Mouse (Mus musculus) fat pad, adult 2 months (tissue): Measurements from ENCODE around the gene Trib2.

ENCODE experiments used
- DNase-seq: peaks from one replicate; pipeline ENCODE4 v3.0.0-alpha.2; 2011; ENCODE audit warnings: low read depth, low spot score; ENCODE audit errors: extremely low read depth

The Trib2 gene

GRCm38 (mm10) chr12:15768536-15768935 lies 48.2 kb downstream of the Trib2 start:
- DNase-seq: peak; percentile 47

GRCm38 (mm10) chr12:15765996-15766395 lies 50.7 kb downstream of the Trib2 start:
- DNase-seq: peak; percentile 10

- no peak for DNase-seq
Observed at GRCm38 (mm10) chr12:15765238-15765637, 51.5 kb downstream of the Trib2 start.

DNA sequence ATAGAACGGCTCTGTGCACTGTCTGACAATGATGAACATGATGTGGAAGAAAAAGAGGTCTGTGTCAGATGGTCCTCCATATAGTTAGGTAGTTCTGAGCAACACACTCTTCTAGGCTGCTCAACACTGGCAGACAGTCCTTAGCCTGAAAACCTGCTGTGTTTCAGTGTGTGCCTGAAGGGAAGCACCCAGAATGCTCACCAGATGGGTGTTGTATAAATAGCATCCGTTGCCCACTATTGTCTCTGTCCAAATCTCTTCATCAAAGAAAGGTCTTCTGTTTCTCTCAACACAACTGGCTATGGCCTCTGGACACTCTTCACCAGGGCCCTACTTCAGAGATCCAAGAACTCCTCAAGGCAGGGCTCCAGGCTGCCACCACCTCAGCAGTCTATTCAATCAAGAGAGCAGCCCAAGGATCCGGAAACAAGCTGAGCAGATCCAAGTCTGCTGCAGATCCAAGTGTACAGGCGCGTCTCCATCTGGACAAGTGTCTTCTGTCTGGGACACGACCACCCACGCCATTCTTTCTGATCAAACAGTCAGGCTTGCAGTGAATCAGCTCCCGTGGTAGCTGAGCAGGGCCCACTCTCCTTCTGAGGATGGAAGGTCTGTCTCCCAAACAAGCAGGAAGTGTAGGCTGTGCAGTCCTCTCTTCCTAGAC lies 55.1 kb downstream of the Trib2 start:
- no peak for DNase-seq

GRCm38 (mm10) chr12:15760684-15761083 lies 56.0 kb downstream of the Trib2 start:
- DNase-seq: no peak

- DNase-seq: no peak
Observed at GRCm38 (mm10) chr12:15758866-15759265, 57.9 kb downstream of the Trib2 start.

DNA sequence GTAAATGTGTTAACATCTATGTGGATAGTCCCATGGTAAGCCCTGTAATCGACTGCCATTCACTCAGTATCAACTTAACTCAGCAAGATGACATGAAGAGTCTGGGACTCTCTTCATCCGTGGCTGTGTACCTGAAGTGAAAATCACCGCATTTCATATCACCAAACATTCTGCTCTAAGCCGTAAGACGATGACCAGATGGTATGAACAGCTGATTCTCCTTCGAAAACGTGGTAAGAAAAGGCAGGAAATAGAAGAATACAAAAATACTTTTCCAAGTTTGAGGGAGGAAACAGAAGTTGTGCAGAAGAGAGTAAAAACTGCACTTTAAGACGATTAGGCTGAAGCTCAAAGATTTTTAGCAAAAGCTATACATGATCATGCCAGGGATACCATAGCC lies 59.4 kb downstream of the Trib2 start:
- no peak for DNase-seq

DNA sequence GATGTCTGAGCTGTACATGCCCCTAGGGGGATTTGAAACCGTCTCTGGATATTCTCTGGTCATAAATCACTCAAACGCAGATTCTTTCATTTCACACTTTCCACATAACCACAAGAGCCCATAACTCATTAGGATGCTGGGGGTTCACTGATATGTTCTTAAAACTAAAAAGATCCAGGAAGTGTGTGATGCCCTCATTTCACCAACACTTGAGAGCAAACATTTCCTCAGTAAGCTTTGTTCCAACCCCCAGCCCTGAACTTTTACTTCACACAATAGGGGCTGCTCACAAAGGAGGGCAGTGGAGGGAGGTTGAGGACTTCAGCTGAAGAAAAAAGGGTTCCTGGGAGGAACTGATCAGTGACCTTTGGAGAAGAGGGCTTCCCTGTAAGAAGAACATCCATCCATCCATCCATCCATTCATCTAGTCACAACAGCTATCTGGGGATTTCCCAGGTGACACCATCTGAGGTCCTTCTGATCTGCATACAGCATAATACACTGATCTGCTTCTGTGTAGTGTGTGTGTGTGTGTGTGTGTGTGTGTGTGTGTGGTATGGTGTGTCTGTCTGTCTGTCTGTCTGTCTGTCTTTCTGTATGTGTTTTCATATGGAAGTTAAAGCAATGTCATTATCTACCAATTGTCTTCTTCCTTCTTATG lies 61.6 kb downstream of the Trib2 start:
- no peak for DNase-seq

- no peak for DNase-seq
Observed at GRCm38 (mm10) chr12:15754602-15755001, 62.1 kb downstream of the Trib2 start.

DNA sequence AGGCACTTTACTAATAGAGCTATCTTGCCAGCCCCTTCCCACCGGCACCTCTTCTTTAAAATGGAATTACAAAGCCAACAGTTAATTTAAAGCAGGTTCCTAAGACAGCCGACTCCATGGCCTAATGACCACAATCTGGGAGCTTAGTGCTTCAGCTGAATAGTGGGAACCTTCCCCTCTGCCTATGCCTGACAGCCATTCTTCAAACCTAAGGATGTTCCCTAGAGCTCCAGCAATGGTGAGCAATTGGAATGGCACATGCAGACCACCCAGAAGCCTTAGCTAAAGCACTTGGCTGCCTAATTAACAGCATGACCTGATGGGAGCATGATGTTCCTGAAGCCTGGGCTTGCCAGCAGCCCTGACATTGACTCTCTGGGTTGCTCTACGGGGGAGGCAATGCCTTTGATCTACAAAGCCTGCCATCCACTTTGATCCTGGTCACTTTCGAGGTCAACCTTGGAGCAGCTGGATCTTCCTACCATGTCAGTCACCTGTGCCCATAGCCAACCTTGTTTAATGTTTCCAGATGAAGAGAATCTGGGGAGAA lies 67.0 kb downstream of the Trib2 start:
- no peak for DNase-seq

- no peak for DNase-seq
Observed at GRCm38 (mm10) chr12:15745752-15746151, 71.0 kb downstream of the Trib2 start.
